Mouse (Mus musculus): ENCODE results near the gene Flywch1.

Flywch1 gene

DNA sequence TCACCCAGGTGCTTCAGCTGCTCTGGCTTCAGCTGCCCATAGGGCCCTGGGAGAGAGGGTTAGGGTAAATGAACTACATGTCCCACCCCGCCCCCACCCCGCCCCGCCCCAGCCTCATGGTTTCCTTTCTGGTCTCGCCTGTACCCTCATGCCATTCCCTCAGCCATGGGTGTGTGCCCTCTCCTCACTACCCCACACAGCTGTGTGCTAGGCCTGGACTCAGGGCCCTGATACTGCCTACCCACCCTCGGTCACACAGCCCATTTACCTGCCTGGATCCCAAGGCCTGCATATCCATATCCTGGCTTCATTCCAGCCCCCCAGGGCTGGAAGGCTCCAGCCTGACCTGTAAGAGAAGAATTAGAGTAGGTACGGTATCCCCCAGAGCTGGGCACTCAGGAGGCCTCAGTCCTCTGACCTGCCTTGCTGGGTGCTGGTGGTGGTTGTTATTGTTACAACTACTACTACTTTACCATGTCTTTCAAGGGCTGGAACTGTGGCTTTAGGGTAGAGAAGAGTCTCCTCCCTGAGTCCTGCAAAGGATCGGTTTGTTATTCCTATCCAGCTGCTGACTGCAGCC is 65.8 kb downstream of the Flywch1 start:
- DNase-seq (ENCODE audit: low spot score): no peak

DNA sequence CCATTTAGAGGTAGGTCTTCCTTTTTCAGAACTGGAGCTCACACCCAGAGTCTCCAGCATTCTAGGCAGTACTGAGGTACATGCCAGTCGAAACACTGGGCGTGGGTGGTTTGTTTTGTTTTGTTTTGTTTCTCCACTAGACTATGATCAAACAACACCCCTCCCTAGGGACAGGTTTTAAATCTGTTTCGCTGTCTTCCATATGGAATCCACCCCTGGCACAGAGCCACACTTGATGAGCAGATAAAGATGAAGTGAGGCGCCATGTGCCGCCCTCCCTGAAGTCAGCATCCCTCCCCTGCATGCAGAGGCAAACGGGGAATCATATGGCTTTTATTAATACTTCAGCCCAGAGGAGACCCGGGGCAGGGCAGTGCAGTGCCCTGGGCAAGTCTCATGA is 66.7 kb downstream of the Flywch1 start:
- peak; percentile 86 for DNase-seq (ENCODE audit: low spot score)

GRCm38 (mm10) chr17:23703301-23703700 is 68.1 kb downstream of the Flywch1 start:
- no peak for DNase-seq (ENCODE audit: low spot score)
